Mouse (Mus musculus) testis, adult 2 months (tissue): Measurements from ENCODE around the gene Ttll9.

Experiments used
- CTCF ChIP-seq: fragments of 200-500 bp; IDR thresholded peaks from 2 replicates; pipeline ENCODE4 v1.5.1; 2012; ENCODE audit warnings: low read depth, mild to moderate bottlenecking, inconsistent platforms, low read length, moderate library complexity; ENCODE audit not compliant: control insufficient read depth, insufficient read depth, insufficient replicate concordance
- POLR2A ChIP-seq: fragments of 200-500 bp; IDR thresholded peaks from 2 replicates; pipeline ENCODE4 v1.6.1; 2012; ENCODE audit warnings: low read depth, mild to moderate bottlenecking, inconsistent platforms, low read length, moderate library complexity; ENCODE audit not compliant: control insufficient read depth

GRCm38 (mm10) chr2:152944013-152944412, 18.3 kb upstream of the Ttll9 start:
- TF ChIP-seq CTCF = no peak
- no peak for TF ChIP-seq POLR2A
